In genomic region chr12:86950961-86951360, GRCm38 (mm10) we compare ENCODE assay signal across 1 mouse cellular context.
TF ChIP-seq lines count a peak whose summit lies in the region.

No protein-coding gene starts in this region.

TF ChIP-seq in CH12.LX, 34 proteins besides CTCF, POLR2A, EP300 and RAD21 (continued from another document):
- TF ChIP-seq JUND (conservative IDR thresholded peaks at IDR 0.05; ENCODE audit: low read depth, low read length) = no peak
